Mouse (Mus musculus): ENCODE measurements at regions not wholly inside any gene's neighbourhood (a gene's known extent, or its start where the extent isn't known, plus 50 kb on each side); places are given as distances from the start of the nearest gene placed in this dataset.

GRCm38 (mm10) chr14:58545778-58546177 is 475.4 kb downstream of the Fgf9 start:
- no peaks in the 10 kb centered on the region for H3K4me1 ChIP-seq (replicated peaks; ENCODE audit: control insufficient read depth, insufficient read depth, low read length)
- H3K4me3 ChIP-seq (ENCODE audit: low read depth, low read length) = no peak overlapping the region
- H3K36me3 ChIP-seq (ENCODE audit: control insufficient read depth, insufficient read depth, low read length) = no peaks in the 10 kb centered on the region
- H3K27me3 ChIP-seq (replicated peaks; ENCODE audit: control insufficient read depth, insufficient read depth, low read length) = no peaks in the 10 kb centered on the region
- no peak overlapping the region for H3K4me2 ChIP-seq
- no peak overlapping the region for H3K9ac ChIP-seq (ENCODE audit: low read depth, low read length)
- DNase-seq (ENCODE audit: low spot score) = no peak
- no peaks in the 10 kb centered on the region for H3K9me3 ChIP-seq (ENCODE audit: control insufficient read depth, low read length)
- ATAC-seq (replicated peaks; ENCODE audit: low FRiP score) = no peak
- H3K27ac ChIP-seq (ENCODE audit: low read depth, low read length) = no peak overlapping the region
- WGBS = 24% methylated on average over 5 of the region's 5 CpGs

GRCm38 (mm10) chr14:58543140-58543767 is 472.9 kb downstream of the Fgf9 start:
- ATAC-seq (replicated peaks; ENCODE audit: low FRiP score) = no peak
- no peak overlapping the region for H3K4me3 ChIP-seq (ENCODE audit: low read depth, low read length)
- no peaks in the 10 kb centered on the region for H3K9me3 ChIP-seq (ENCODE audit: control insufficient read depth, low read length)
- no peak for DNase-seq (ENCODE audit: low spot score)
- no peaks in the 10 kb centered on the region for H3K36me3 ChIP-seq (ENCODE audit: control insufficient read depth, insufficient read depth, low read length)
- 80% methylated on average over 10 of the region's 10 CpGs for WGBS
- H3K27me3 ChIP-seq (replicated peaks; ENCODE audit: control insufficient read depth, insufficient read depth, low read length) = no peaks in the 10 kb centered on the region
- no peak overlapping the region for H3K9ac ChIP-seq (ENCODE audit: low read depth, low read length)
- H3K27ac ChIP-seq (ENCODE audit: low read depth, low read length) = no peak overlapping the region
- no peaks in the 10 kb centered on the region for H3K4me1 ChIP-seq (replicated peaks; ENCODE audit: control insufficient read depth, insufficient read depth, low read length)
- no peak overlapping the region for H3K4me2 ChIP-seq

DNA sequence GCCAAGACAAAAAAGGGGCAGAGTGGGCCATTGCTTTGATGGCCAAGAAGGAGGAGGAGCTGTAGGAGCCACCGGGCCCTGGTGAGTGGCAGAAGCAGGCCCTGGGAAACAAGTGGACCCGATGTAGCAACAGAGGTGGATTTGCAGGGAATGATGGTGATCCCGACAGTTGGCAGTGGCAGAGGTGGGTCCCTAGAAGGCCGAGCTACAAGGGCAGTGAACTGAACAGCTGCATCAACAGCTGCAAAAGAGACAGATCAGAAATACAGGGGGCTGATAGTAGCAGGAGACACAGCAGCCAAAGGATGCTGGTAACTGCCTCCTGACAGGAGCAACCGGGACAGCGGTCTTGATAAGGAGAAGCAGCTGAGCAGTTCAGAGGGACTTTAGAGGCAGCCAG is 467.8 kb downstream of the Fgf9 start:
- H3K27ac ChIP-seq (ENCODE audit: low read depth, low read length) = no peak overlapping the region
- no peaks in the 10 kb centered on the region for H3K36me3 ChIP-seq (ENCODE audit: control insufficient read depth, insufficient read depth, low read length)
- no peak for ATAC-seq (replicated peaks; ENCODE audit: low FRiP score)

DNA sequence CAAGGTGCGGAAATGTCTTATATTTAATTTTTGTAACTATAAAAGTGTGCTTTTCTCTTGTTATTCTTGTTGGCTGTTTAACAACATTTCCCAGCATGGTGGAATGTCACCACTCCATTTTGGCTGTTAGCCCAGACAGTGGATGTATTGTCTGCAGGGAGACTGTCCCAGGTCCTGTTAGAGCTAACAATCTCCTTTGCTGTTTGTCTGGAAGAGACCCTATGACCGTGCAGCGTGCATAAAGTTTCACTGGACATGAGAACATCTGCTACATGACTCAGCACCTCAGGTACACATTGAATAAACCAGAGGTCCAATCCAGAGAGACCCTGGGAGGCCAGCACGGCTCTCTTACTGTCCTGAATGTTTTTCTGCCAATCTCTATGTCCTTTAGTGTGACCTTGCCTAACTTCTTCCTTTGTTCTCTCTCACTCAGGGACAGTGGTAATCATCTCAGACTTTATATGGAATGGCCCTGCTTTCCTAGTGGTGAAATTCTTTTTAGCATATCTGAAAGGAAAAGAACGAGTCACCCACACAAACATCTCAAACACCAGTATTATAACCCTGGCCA is 450.7 kb downstream of the Fgf9 start:
- Histone ChIP-seq H3K4me2 (no peak overlapping the region), H3K27ac (ENCODE audit: low read depth, low read length) (no peak overlapping the region), H3K27me3 (replicated peaks; ENCODE audit: control insufficient read depth, insufficient read depth, low read length) (no peaks in the 10 kb centered on the region), H3K9me3 (ENCODE audit: control insufficient read depth, low read length) (no peaks in the 10 kb centered on the region), H3K4me3 (ENCODE audit: low read depth, low read length) (no peak overlapping the region), H3K9ac (ENCODE audit: low read depth, low read length) (no peak overlapping the region), H3K4me1 (replicated peaks; ENCODE audit: control insufficient read depth, insufficient read depth, low read length) (no peaks in the 10 kb centered on the region), H3K36me3 (ENCODE audit: control insufficient read depth, insufficient read depth, low read length) (no peaks in the 10 kb centered on the region)
- 74% methylated on average over 5 of the region's 5 CpGs for WGBS
- ATAC-seq (replicated peaks; ENCODE audit: low FRiP score) (no peak), DNase-seq (ENCODE audit: low spot score) (no peak)

More for the DNA sequence above, 467.8 kb downstream of the Fgf9 start:
- Histone ChIP-seq H3K9ac (ENCODE audit: low read depth, low read length) (no peak overlapping the region), H3K4me1 (replicated peaks; ENCODE audit: control insufficient read depth, insufficient read depth, low read length) (no peaks in the 10 kb centered on the region), H3K27me3 (replicated peaks; ENCODE audit: control insufficient read depth, insufficient read depth, low read length) (no peaks in the 10 kb centered on the region), H3K4me3 (ENCODE audit: low read depth, low read length) (no peak overlapping the region), H3K9me3 (ENCODE audit: control insufficient read depth, low read length) (no peaks in the 10 kb centered on the region), H3K4me2 (no peak overlapping the region)
- WGBS = 56% methylated on average over 6 of the region's 6 CpGs
- DNase-seq (ENCODE audit: low spot score) = no peak

- ATAC-seq (replicated peaks; ENCODE audit: low FRiP score) (no peak), DNase-seq (ENCODE audit: low spot score) (no peak)
- Histone ChIP-seq H3K36me3 (ENCODE audit: control insufficient read depth, insufficient read depth, low read length) (no peaks in the 10 kb centered on the region), H3K27me3 (replicated peaks; ENCODE audit: control insufficient read depth, insufficient read depth, low read length) (no peaks in the 10 kb centered on the region), H3K27ac (ENCODE audit: low read depth, low read length) (no peak overlapping the region), H3K4me2 (no peak overlapping the region), H3K4me3 (ENCODE audit: low read depth, low read length) (no peak overlapping the region), H3K4me1 (replicated peaks; ENCODE audit: control insufficient read depth, insufficient read depth, low read length) (no peaks in the 10 kb centered on the region), H3K9ac (ENCODE audit: low read depth, low read length) (no peak overlapping the region), H3K9me3 (ENCODE audit: control insufficient read depth, low read length) (no peaks in the 10 kb centered on the region)
- 70% methylated on average over 5 of the region's 5 CpGs for WGBS
Observed at GRCm38 (mm10) chr14:58520384-58520783, 450.0 kb downstream of the Fgf9 start.

DNA sequence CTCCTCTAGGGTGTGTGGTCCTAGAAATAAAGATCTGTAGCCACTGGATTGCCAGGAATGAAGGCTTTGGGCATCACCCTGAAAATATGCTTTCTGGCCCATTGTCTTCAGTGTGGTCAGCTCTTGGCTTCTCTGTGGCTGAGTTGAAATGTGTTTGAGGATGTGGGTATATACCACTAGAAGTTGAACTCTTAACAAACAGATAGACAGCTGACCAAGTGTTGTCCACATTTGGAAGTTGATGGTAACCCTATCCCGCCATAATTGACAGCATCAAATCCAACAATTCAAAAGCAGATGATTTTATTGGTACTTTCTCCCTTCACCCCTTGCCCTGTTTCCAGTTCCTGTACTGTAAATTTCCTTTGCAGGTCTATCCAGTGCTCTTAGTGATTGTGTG is 448.7 kb downstream of the Fgf9 start:
- Histone ChIP-seq H3K36me3 (ENCODE audit: control insufficient read depth, insufficient read depth, low read length) (no peaks in the 10 kb centered on the region), H3K9ac (ENCODE audit: low read depth, low read length) (no peak overlapping the region), H3K27me3 (replicated peaks; ENCODE audit: control insufficient read depth, insufficient read depth, low read length) (no peaks in the 10 kb centered on the region), H3K9me3 (ENCODE audit: control insufficient read depth, low read length) (no peaks in the 10 kb centered on the region), H3K4me3 (ENCODE audit: low read depth, low read length) (no peak overlapping the region), H3K4me1 (replicated peaks; ENCODE audit: control insufficient read depth, insufficient read depth, low read length) (no peaks in the 10 kb centered on the region), H3K27ac (ENCODE audit: low read depth, low read length) (no peak overlapping the region), H3K4me2 (no peak overlapping the region)
- WGBS = 62% methylated on average over 1 of the region's 1 CpGs
- DNase-seq (ENCODE audit: low spot score) = no peak
- no peak for ATAC-seq (replicated peaks; ENCODE audit: low FRiP score)

- no peak overlapping the region for H3K27ac ChIP-seq (ENCODE audit: low read depth, low read length)
- H3K4me3 ChIP-seq (ENCODE audit: low read depth, low read length) = no peak overlapping the region
- H3K9ac ChIP-seq (ENCODE audit: low read depth, low read length) = no peak overlapping the region
- DNase-seq (ENCODE audit: low spot score) = no peak
- H3K36me3 ChIP-seq (ENCODE audit: control insufficient read depth, insufficient read depth, low read length) = no peaks in the 10 kb centered on the region
- no peak overlapping the region for H3K4me2 ChIP-seq
- no peaks in the 10 kb centered on the region for H3K4me1 ChIP-seq (replicated peaks; ENCODE audit: control insufficient read depth, insufficient read depth, low read length)
- 38% methylated on average over 4 of the region's 4 CpGs for WGBS
- H3K27me3 ChIP-seq (replicated peaks; ENCODE audit: control insufficient read depth, insufficient read depth, low read length) = no peaks in the 10 kb centered on the region
- H3K9me3 ChIP-seq (ENCODE audit: control insufficient read depth, low read length) = no peaks in the 10 kb centered on the region
- ATAC-seq (replicated peaks; ENCODE audit: low FRiP score) = no peak
Observed at GRCm38 (mm10) chr14:58516543-58516942, 446.2 kb downstream of the Fgf9 start.

GRCm38 (mm10) chr14:58512177-58512576 is 441.8 kb downstream of the Fgf9 start:
- WGBS = 93% methylated on average over 6 of the region's 6 CpGs
- H3K27me3 ChIP-seq (replicated peaks; ENCODE audit: control insufficient read depth, insufficient read depth, low read length) = no peaks in the 10 kb centered on the region
- ATAC-seq (replicated peaks; ENCODE audit: low FRiP score) (no peak), DNase-seq (ENCODE audit: low spot score) (no peak)
- H3K36me3 ChIP-seq (ENCODE audit: control insufficient read depth, insufficient read depth, low read length) = no peaks in the 10 kb centered on the region
- no peaks in the 10 kb centered on the region for H3K9me3 ChIP-seq (ENCODE audit: control insufficient read depth, low read length)
- no peaks in the 10 kb centered on the region for H3K4me1 ChIP-seq (replicated peaks; ENCODE audit: control insufficient read depth, insufficient read depth, low read length)
- H3K27ac ChIP-seq (ENCODE audit: low read depth, low read length) = no peak overlapping the region
- H3K4me3 ChIP-seq (ENCODE audit: low read depth, low read length) = no peak overlapping the region
- no peak overlapping the region for H3K4me2 ChIP-seq
- H3K9ac ChIP-seq (ENCODE audit: low read depth, low read length) = no peak overlapping the region

GRCm38 (mm10) chr14:58511571-58511985 is 441.2 kb downstream of the Fgf9 start:
- Histone ChIP-seq H3K4me2 (no peak overlapping the region), H3K36me3 (ENCODE audit: control insufficient read depth, insufficient read depth, low read length) (no peaks in the 10 kb centered on the region), H3K9me3 (ENCODE audit: control insufficient read depth, low read length) (no peaks in the 10 kb centered on the region), H3K4me3 (ENCODE audit: low read depth, low read length) (no peak overlapping the region), H3K27ac (ENCODE audit: low read depth, low read length) (no peak overlapping the region), H3K27me3 (replicated peaks; ENCODE audit: control insufficient read depth, insufficient read depth, low read length) (no peaks in the 10 kb centered on the region), H3K9ac (ENCODE audit: low read depth, low read length) (no peak overlapping the region), H3K4me1 (replicated peaks; ENCODE audit: control insufficient read depth, insufficient read depth, low read length) (no peaks in the 10 kb centered on the region)
- ATAC-seq (replicated peaks; ENCODE audit: low FRiP score) = no peak
- no peak for DNase-seq (ENCODE audit: low spot score)
- WGBS = 65% methylated on average over 4 of the region's 4 CpGs
